Mouse (Mus musculus) fibroblast of lung, adult 2 months (primary cell): ENCODE results near the gene Aox1.
"Not testable (repeated sequence)": the region's sequence is repeated elsewhere in the genome, so short reads cannot be mapped to it uniquely, and the experiment has no call there.

Source experiments
- DNase-seq: peaks from one replicate; pipeline ENCODE4 v3.0.0-alpha.2; 2011; ENCODE audit warnings: low read depth

The Aox1 gene

DNA sequence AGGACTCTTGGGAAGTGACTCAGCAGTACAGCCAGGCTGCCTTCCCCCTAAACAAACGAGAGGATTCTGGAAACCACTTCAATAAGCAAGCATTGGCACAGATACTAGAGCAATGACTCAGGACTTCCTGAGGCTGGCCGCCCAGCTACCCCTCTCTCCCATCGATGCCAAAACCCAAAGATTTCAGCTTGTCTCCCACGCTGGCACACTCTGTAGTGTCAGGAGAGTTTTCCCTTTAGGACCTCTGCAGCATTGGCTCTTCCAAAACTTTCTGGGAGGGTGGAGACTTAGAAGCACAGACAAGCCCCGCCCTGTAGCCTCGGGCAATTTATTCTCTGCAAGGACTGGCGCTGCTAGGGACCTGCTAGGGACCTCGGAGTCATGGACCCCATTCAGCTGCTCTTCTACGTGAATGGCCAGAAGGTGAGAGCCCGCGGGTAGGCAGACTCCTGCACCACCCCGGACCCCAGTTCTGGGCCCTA lies at the start of gene Aox1:
Gene Aox1 (plus strand): TSS at position 296 of the 482 bp plus-strand sequence.
- DNase-seq = peak; percentile 96

DNA sequence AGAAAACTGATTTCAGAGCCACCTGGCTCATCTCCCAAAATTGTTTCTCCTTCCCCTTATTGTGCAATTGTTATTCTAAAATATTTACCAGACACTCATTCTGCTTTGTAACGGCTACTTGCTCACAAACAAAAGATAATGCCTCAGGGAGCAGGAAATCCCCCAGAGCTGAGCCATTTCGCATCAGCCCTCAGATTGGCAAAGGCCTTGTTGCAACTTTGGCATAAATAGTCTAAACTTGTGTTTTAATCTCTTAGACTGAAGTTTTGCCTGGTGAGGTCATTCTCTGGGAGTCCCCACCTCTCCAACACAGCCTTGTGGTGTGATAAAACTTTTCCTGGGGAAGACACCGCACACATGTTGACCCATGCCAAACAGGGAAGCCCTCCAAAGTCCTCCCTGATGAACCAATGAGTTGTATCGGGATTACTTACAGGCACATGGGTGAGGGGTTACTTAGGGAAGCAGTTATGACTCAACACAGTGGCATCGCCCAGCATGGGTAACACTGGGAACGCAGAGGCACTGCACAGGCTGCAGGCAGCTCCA lies 40.6 kb upstream of the Aox1 start:
- DNase-seq = peak; percentile 47

DNA sequence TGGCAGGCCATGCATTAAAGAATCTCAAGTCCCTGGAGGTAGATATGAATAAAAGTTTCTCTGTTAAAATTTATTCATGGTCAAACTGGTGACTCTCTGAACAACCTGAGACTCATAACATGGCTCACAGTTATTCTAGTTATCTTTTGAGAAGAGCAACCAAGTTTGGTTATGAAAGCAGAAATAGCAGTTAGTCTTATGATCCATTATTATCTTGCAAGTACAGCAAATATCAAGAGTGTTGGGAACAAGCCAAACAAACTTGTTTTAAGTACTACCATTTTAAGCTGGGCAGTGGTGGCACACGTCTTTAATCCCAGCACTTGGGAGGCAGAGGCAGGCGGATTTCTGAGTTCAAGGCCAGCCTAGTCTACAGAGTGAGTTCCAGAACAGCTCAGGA lies 38.5 kb upstream of the Aox1 start:
- DNase-seq = no peak

DNA sequence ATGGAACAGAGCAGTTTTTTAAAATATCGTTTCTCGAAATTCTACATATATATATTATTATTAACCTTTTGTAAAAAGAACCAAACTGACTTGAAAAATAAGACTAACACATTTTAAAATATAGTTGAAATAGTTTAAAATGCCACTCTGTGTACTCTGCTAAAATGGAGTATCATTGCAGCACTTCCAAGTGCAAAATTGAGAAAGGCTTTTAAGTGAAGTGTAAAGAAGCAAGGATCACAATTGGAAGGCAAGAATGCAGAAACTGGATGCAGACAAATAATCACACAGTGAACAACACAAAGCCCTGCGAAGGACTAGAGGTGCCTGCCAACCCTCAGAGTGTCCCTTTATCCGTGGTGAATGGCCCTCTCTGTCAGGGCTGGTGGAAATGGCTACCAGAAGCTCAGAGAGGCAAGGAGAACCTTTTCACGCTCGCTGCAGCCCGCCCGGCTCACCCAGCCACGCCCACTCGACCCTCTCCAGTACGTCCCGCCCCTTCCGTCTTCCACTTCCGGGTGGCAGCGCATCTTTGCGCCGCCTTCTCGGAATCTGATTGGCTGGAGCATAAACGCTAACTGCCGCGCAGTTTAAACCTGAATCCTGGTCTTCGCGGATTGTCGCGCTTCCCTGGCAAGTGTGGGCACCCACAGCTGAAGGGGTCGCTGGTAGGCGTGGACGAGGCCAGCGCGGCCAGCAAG lies 34.1 kb upstream of the Aox1 start, which contains the start of gene Sgo2a:
Gene Sgo2a (plus strand): TSS at position 540 of the 701 bp plus-strand sequence.
- DNase-seq = peak; percentile 84

DNA sequence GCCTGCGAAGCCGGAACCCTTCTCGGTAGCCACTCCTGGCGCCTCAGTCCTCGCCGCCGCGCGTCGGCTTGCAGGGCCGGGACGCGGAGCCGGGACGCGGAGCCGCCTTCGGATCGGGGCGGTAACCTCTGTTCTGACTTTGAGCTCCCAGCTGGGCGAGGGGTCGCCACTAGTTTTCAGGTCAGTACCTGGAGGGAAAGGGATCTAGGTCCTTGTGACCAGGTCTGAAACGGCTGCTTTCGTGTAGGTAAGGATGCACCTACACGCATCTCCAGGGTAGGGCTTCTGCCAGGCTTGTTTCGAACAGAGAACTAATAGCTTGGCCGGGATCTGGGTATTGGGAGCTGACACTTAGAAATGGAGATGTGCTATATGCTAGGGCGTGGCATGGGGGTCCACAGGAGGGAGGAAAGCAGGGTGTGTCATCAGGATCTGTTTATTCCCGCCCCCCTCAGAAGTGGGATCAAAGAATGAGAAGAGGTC lies 33.6 kb upstream of the Aox1 start:
- DNase-seq = no peak

DNA sequence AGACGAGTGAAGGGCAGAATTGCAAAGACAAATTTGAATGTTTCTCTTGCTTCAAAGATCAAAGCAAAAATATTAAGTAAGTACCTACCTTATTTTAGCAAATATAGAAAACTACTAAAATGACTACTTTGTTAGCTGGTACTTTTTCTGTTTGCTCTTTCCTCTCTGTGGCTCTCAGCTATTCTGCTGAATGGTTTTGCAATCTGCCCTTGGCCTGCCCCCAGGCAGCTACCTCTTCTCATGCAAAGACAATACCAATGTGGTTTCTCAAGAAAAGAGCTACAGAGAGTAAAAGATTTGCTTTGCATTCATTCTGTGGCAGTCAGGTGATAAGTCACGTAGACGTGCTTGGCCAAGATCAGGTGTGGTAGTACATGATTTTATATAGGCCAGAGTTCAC lies 31.6 kb upstream of the Aox1 start:
- DNase-seq = no peak

DNA sequence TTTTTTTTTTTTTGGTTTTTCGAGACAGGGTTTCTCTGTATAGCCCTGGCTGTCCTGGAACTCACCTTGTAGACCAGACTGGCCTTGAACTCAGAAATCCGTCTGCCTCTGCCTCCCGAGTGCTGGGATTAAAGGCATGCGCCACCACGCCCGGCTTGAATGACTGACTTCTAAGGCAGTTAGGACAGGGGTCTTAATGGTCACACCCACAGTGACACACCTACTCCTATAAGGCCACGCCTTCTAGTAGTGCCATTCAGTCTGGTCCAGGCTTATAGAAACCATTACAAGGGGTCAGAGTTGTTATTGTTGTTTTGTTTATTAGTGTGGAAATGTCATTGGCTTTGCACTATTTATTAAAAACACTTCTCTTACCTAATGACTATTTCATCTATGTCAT lies 23.3 kb upstream of the Aox1 start:
- not testable (repeated sequence) for DNase-seq

DNA sequence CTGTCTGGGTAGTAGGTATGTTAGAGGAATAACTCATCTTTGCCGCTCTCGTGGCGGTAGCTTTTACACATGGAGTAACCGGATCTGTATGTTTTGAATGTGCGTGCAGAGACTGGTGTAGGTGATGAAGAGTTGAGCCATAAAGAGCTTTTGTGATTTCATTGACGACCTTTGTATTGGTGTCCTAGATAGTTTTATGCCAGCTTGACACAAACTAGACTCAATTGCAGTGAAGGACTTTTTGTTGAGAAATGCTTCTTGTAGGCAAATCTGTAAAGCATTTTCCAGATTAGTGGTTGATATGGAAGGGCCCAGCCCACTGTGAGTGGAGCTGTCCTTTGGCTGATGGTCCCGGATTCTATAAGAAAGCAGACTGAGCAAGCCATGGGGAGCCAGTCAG lies 10.9 kb upstream of the Aox1 start, which contains the start of gene Kctd18:
Gene Kctd18 (minus strand): TSS at position 101 of the 400 bp plus-strand sequence.
- DNase-seq = no peak

DNA sequence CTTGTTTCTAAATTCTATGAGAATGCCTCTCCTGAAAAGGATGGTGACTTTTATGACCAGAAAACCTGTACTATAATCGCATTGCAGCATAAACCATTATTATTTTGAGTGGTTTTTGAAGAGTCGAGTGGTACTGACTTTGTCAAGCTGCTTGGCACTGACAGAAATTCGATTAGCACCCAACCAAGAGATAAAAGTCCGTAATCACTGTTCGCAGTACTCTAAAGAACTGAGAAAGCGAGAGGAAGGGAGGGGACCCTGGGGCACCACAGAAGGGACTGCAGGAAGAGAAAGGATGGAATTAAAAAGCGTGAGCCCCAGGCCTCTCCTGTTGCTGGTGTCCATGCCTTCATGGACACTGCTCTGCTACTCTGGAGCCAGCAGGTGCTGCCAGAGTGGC lies 2.0 kb upstream of the Aox1 start:
- no peak for DNase-seq

DNA sequence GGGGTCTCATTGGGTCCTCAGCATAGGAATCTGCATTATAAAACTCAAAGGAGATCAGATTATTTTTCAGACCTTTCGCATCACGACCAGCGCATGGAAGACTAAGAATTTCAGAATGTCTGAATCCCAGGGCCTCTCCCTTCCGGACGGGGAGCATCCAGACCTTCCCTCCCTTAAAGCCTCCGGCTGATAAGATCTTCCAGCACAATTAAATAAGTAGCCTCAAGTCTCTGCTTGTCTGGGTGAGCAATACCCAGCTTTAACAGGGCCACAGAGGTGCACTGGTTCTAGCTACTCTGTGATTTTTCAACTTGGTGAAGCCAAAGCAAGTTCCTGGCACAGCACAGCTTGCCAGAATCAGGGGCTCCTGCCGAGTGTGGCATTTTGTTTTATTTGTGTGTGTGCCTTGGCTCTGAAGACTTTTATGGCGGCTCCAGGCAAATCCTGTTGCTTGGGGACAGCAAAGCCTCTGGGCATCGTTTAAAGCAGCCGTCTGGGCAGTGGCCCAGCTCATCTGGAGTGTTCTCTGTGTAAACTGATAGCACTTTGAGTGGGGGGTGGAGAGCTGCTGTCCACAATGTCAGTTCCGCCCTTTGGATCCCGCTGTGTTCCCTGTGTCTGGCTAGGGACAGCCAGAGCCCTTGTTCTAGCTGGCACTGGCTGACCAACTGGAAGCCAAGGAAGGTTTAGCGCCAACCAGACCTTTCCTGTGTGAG lies 583 bp downstream of the Aox1 start:
- peak; percentile 36 for DNase-seq

DNA sequence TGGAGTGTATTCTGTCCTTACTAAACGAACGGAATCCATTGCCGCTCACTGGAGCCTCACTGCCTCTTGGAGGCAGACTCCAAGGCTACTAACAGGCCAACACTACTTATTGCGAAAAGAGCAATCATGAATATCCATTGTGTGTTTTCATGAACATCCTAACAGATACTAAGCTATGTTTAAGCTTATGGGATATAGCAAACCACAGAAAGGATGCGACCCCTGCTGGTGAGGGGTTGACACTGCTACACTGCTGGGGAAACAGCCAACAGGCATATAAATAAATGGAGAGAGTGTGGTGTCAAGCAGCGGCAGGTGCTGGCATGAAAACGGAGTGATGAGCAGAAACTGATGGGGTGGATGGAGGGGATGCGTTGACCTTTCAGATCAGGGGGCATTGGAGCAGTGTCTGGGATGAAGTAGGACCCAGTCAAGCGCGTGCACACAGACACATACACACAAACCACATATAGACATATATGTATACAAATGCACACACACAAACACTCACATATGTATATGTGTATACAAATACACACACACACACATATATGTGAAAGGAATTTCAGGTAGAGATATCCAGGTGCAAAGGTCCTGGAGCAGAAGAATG lies 1.5 kb downstream of the Aox1 start:
- peak; percentile 52 for DNase-seq

DNA sequence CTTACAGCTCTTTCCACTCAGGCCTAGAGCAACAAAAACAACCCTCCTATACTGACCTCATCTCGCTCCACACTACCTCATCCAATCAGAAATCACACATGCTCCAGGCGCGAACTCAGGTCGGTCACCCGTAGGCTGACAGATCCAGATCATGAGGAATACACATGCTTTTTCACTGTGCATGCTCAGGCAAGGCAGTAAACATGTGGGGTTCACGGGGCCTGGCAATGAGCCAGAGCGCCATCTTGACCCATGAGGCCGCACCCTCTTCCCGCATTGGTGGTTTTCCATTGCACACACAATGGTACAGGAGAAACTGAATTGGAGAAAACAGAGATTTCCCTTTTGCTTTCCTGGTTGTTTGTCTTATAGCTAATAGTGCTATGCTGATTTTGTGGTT lies 7.6 kb downstream of the Aox1 start:
- DNase-seq = not testable (repeated sequence)

DNA sequence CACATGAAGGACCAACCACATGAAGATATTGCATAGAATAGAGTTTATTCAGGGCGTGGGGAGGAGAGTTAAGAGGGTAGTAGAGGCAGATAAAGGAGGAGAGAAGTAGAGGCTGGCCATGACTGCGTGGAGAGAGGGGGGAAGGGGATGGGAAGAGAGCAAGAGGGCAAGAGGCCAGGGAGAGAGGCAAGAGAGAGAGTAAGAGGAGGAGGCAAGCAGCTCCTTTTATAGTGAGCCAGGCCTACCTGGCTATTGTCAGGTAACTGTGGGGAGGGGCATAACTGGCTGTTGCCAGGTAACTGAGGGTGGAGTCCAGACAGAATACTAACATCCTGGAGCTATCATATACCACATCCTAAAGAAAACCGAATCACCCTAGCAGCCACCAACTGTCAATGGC lies 15.3 kb downstream of the Aox1 start:
- no peak for DNase-seq

DNA sequence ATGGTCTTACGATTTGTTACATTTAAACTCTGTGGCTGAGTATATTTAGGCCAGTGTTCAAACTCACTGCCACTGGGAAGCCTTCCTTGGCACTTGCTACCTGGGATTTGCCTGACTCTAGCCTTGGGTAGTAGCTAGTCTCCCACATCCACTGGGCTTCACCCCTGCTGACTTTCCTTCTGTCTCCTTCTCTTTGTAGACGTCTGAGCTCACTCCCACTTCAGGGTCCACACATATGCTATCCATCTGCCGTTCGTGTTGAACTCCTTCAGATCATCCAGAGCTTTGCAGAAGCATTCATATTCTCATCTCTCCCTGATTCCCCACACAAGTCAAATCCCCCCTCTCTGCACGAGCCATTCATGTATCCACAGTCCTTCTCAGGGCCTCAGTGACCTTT lies 15.8 kb downstream of the Aox1 start:
- DNase-seq = no peak

DNA sequence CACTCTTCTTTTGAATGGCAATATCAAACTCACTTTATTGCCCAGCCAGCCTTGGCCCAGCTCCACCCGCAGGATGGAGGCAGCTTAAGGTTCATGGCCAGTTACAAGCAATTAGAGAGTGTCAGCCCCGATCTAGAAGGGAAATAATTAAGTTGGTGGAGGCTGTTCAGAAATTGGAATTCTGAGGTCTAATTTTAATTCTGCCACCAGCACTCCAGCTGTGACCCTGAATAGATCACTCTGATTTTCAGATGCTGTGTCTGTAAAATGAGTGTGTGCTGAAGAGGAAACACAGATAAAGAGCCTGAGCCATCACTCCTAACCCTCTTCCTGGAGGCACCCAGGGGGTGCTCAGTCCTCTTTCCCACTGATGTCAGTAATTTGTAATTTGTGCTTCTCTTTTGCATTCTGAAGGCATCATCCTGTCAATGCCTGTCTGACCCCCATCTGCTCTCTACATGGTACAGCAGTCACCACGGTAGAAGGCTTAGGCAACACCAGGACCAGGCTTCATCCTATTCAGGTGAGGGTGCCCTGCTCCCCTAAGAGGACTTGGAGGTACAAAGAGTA lies 17.1 kb downstream of the Aox1 start:
- no peak for DNase-seq

DNA sequence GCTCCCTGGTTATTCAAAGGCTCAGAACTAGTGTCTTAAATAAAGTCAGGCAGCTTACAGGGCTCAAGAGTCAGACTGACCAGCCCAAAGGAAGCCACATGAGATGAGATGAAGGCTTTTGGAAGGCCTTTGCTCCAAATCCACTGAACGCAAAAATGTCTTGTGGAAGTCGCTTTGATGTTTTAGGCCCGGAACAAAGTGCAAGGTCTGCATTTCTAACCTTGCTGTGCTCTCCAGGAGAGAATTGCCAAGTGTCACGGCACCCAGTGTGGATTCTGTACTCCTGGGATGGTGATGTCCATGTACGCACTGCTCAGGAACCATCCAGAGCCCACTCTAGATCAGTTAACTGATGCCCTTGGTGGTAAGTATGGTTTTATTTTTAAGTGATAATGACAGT lies 19.4 kb downstream of the Aox1 start:
- no peak for DNase-seq

DNA sequence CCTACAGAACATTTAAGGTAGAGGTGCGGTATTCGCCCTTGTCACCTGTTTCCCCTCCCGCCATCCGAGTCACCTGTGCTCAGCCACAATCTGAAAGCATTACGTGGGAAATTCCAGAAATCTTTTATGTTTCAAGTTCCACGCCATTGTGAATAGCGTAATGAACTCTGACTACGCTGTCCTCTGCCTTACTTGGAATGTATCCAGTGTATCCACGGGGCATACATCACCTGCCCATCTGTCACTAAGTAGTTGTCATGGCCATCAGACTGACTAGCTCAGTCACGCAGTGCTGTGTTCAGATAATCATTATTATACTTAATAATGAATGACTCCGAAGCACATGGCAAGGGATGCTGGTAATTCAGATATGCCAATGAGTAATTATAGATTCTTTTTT lies 25.9 kb downstream of the Aox1 start:
- no peak for DNase-seq

DNA sequence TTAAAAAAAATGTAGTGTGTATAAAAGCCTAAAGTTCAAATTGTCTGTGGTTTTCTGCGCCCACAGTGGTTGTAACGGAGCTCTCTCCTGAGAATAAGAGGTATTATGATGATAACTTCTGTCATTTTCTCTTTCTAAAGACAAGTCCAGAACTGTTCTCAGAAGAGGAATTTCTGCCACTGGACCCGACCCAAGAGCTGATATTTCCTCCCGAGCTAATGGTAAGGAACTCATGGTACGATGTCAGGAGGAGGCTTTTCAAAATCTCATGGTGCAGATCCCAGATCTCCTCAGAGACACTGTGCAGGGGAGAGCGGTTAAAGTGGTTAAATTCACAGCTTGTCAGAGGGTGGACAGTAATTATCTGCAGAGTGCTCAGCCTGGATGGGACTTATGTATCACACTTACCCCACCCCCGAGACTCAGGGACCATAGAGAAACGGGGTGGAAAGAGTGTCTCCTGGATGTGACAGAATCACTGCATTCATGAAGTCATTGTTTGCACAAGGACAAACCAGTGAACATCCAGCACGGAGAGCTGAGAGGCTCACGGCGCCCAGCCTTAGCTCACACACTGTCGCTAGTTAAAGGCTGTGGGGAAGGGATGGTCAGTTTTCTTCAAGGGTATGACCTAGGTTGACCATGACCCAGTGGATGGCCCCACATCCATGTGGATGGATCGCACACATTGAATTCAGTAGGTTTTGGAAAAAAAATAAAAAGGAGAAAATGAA lies 26.5 kb downstream of the Aox1 start:
- DNase-seq = no peak

DNA sequence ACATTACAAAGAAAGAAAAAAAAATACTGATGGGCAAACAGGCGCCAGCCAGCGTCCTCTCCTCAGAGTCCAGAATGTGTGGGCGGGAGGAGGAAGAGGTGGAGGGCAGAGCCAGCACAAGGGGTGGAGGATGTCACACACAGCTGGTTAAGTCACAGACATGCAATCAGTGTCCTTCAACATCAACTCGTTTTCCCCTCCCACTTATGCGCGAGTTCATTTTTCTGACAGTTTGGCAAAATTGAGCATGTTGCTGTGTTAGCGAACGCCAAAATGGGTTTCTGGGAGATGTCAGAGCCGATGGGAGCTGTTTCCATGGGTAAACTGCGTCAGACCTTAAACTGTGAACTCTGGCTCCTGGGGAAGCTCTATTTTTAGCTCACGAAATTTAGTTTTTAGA lies 27.2 kb downstream of the Aox1 start:
- DNase-seq = no peak

DNA sequence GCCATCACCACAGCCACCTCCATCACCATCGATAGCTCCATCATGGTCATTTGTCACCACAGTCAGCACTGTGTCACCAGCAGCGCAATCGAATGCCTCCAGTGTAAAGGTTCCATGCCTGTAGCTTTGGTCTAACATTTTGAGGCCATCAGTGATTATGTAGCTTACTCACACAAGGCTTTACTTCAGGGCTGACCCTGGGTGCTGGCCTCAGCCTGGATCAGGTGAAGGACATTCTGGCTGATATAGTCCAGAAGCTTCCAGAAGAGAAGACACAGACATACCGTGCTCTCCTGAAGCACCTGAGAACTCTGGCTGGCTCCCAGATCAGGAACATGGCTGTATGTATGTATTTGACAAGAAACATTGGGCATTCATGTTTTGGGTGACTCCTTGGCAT lies 29.1 kb downstream of the Aox1 start:
- no peak for DNase-seq

DNA sequence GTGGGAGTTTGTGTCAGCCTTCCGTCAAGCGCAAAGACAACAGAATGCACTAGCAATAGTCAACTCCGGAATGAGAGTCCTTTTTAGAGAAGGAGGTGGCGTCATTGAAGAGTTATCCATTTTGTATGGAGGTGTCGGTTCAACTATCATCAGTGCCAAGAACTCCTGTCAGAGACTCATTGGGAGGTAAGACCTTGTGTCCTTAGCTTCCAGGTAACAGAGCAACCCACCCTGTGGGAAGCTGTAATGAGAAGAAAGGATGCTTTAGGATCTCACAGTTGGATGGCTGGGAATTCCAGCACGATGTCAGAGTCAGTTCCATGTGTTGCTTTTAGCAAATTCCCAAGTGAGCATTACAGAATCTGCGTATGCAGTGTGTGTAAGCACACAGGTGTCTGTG lies 32.4 kb downstream of the Aox1 start:
- no peak for DNase-seq

DNA sequence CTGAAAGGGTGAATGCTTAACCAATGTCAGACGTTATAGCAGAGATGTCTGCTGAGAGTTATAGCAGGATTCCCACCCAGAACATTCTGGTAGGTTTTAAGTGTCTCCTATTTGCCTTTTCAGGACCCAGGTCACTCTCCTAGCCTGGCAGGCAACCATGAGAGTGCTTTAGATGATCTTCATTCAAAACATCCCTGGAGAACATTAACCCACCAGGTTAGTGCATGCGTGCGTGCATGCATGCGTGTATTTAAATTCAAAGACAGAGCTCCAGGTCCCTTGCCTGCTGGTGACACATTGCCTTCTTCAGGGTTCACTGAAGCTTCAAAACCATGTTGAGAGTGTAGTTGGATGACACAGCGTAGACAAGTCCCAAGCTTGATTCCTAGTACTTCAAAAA lies 35.4 kb downstream of the Aox1 start:
- no peak for DNase-seq
